Mouse (Mus musculus): ENCODE results near the gene Fyb. TPM values are rescaled to one million over a fixed set of nuclear protein-coding genes. Genes with fewer than 3 reads are reported as not detected.

Gene Fyb
- polyA plus RNA-seq, 1 experiment from 2014 or later = 3.9 TPM

- ATAC-seq (ENCODE audit: insufficient number of reproducible peaks, insufficient read depth, low FRiP score, low read depth) = no peak
- 56% methylated on average over 10 of the region's 10 CpGs for WGBS
- no peak overlapping the region for H3K27ac ChIP-seq (replicated peaks in 1 of 2; ENCODE audit: control insufficient read depth in 1 of 2, insufficient read depth in 1 of 2, low read depth in 2 of 2, low read length in 2 of 2)
- no peaks in the 10 kb centered on the region for H3K36me3 ChIP-seq (ENCODE audit: control insufficient read depth, insufficient read depth, low read length)
- no peak overlapping the region for H3K4me3 ChIP-seq (ENCODE audit: control insufficient read depth in 1 of 2, insufficient read depth in 1 of 2, low read depth in 1 of 2, low read length in 2 of 2)
- H3K27me3 ChIP-seq (ENCODE audit: control insufficient read depth, insufficient read depth, low read length) = no peaks in the 10 kb centered on the region
- H3K4me1 ChIP-seq (ENCODE audit: control insufficient read depth in 2 of 2, insufficient read depth in 2 of 2, low read length in 2 of 2) = no peaks in the 10 kb centered on the region
- H3K9me3 ChIP-seq (ENCODE audit: control insufficient read depth, low read length) = no peaks in the 10 kb centered on the region
- no peak overlapping the region for H3K9ac ChIP-seq (ENCODE audit: low read length)
- no peak overlapping the region for H3K4me2 ChIP-seq (ENCODE audit: low read length)
Measured at GRCm38 (mm10) chr15:6520505-6521155, 2.0 kb upstream of the Fyb start.

- H3K36me3 ChIP-seq (ENCODE audit: control insufficient read depth, insufficient read depth, low read length) = no peaks in the 10 kb centered on the region
- no peak overlapping the region for H3K4me3 ChIP-seq (ENCODE audit: control insufficient read depth in 1 of 2, insufficient read depth in 1 of 2, low read depth in 1 of 2, low read length in 2 of 2)
- no peak overlapping the region for H3K4me2 ChIP-seq (ENCODE audit: low read length)
- no peaks in the 10 kb centered on the region for H3K27me3 ChIP-seq (ENCODE audit: control insufficient read depth, insufficient read depth, low read length)
- no peak for ATAC-seq (ENCODE audit: insufficient number of reproducible peaks, insufficient read depth, low FRiP score, low read depth)
- H3K9ac ChIP-seq (ENCODE audit: low read length) = no peak overlapping the region
- H3K27ac ChIP-seq (replicated peaks in 1 of 2; ENCODE audit: control insufficient read depth in 1 of 2, insufficient read depth in 1 of 2, low read depth in 2 of 2, low read length in 2 of 2) = no peak overlapping the region
- WGBS = 92% methylated on average over 2 of the region's 2 CpGs
- H3K4me1 ChIP-seq (ENCODE audit: control insufficient read depth in 2 of 2, insufficient read depth in 2 of 2, low read length in 2 of 2) = no peaks in the 10 kb centered on the region
- no peaks in the 10 kb centered on the region for H3K9me3 ChIP-seq (ENCODE audit: control insufficient read depth, low read length)
Measured at GRCm38 (mm10) chr15:6524801-6525200, 2.1 kb downstream of the Fyb start.

GRCm38 (mm10) chr15:6525386-6525785, 2.7 kb downstream of the Fyb start:
- Histone ChIP-seq H3K9ac (ENCODE audit: low read length) (no peak overlapping the region), H3K4me2 (ENCODE audit: low read length) (no peak overlapping the region), H3K4me3 (ENCODE audit: control insufficient read depth in 1 of 2, insufficient read depth in 1 of 2, low read depth in 1 of 2, low read length in 2 of 2) (no peak overlapping the region), H3K27ac (replicated peaks in 1 of 2; ENCODE audit: control insufficient read depth in 1 of 2, insufficient read depth in 1 of 2, low read depth in 2 of 2, low read length in 2 of 2) (no peak overlapping the region), H3K4me1 (ENCODE audit: control insufficient read depth in 2 of 2, insufficient read depth in 2 of 2, low read length in 2 of 2) (no peaks in the 10 kb centered on the region), H3K9me3 (ENCODE audit: control insufficient read depth, low read length) (no peaks in the 10 kb centered on the region), H3K36me3 (ENCODE audit: control insufficient read depth, insufficient read depth, low read length) (no peaks in the 10 kb centered on the region), H3K27me3 (ENCODE audit: control insufficient read depth, insufficient read depth, low read length) (no peaks in the 10 kb centered on the region)
- WGBS = 79% methylated on average over 3 of the region's 3 CpGs
- ATAC-seq (ENCODE audit: insufficient number of reproducible peaks, insufficient read depth, low FRiP score, low read depth) = no peak

GRCm38 (mm10) chr15:6533858-6534343, 11.2 kb downstream of the Fyb start:
- Histone ChIP-seq H3K4me2 (ENCODE audit: low read length) (no peak overlapping the region), H3K27me3 (ENCODE audit: control insufficient read depth, insufficient read depth, low read length) (no peaks in the 10 kb centered on the region), H3K36me3 (ENCODE audit: control insufficient read depth, insufficient read depth, low read length) (no peaks in the 10 kb centered on the region), H3K9ac (ENCODE audit: low read length) (no peak overlapping the region), H3K9me3 (ENCODE audit: control insufficient read depth, low read length) (no peaks in the 10 kb centered on the region), H3K4me3 (ENCODE audit: control insufficient read depth in 1 of 2, insufficient read depth in 1 of 2, low read depth in 1 of 2, low read length in 2 of 2) (no peak overlapping the region), H3K27ac (replicated peaks in 1 of 2; ENCODE audit: control insufficient read depth in 1 of 2, insufficient read depth in 1 of 2, low read depth in 2 of 2, low read length in 2 of 2) (no peak overlapping the region), H3K4me1 (ENCODE audit: control insufficient read depth in 2 of 2, insufficient read depth in 2 of 2, low read length in 2 of 2) (no peaks in the 10 kb centered on the region)
- ATAC-seq (ENCODE audit: insufficient number of reproducible peaks, insufficient read depth, low FRiP score, low read depth) = no peak
- 86% methylated on average over 3 of the region's 3 CpGs for WGBS

GRCm38 (mm10) chr15:6534592-6534991, 11.9 kb downstream of the Fyb start:
- Histone ChIP-seq H3K4me1 (ENCODE audit: control insufficient read depth in 2 of 2, insufficient read depth in 2 of 2, low read length in 2 of 2) (no peaks in the 10 kb centered on the region), H3K27ac (replicated peaks in 1 of 2; ENCODE audit: control insufficient read depth in 1 of 2, insufficient read depth in 1 of 2, low read depth in 2 of 2, low read length in 2 of 2) (no peak overlapping the region), H3K4me2 (ENCODE audit: low read length) (no peak overlapping the region), H3K4me3 (ENCODE audit: control insufficient read depth in 1 of 2, insufficient read depth in 1 of 2, low read depth in 1 of 2, low read length in 2 of 2) (no peak overlapping the region), H3K36me3 (ENCODE audit: control insufficient read depth, insufficient read depth, low read length) (no peaks in the 10 kb centered on the region), H3K9ac (ENCODE audit: low read length) (no peak overlapping the region), H3K9me3 (ENCODE audit: control insufficient read depth, low read length) (no peaks in the 10 kb centered on the region), H3K27me3 (ENCODE audit: control insufficient read depth, insufficient read depth, low read length) (no peaks in the 10 kb centered on the region)
- WGBS = 68% methylated on average over 8 of the region's 8 CpGs
- no peak for ATAC-seq (ENCODE audit: insufficient number of reproducible peaks, insufficient read depth, low FRiP score, low read depth)

- 49% methylated on average over 7 of the region's 7 CpGs for WGBS
- H3K9me3 ChIP-seq (ENCODE audit: control insufficient read depth, low read length) = no peaks in the 10 kb centered on the region
- no peak for ATAC-seq (ENCODE audit: insufficient number of reproducible peaks, insufficient read depth, low FRiP score, low read depth)
- H3K27ac ChIP-seq (replicated peaks in 1 of 2; ENCODE audit: control insufficient read depth in 1 of 2, insufficient read depth in 1 of 2, low read depth in 2 of 2, low read length in 2 of 2) = no peak overlapping the region
- H3K9ac ChIP-seq (ENCODE audit: low read length) = no peak overlapping the region
- H3K4me1 ChIP-seq (ENCODE audit: control insufficient read depth in 2 of 2, insufficient read depth in 2 of 2, low read length in 2 of 2) = peaks cover 0 to 2% of the 10 kb centered on the region in 2 experiments; a peak in 1 of 4 replicates
- no peak overlapping the region for H3K4me2 ChIP-seq (ENCODE audit: low read length)
- H3K36me3 ChIP-seq (ENCODE audit: control insufficient read depth, insufficient read depth, low read length) = no peaks in the 10 kb centered on the region
- no peaks in the 10 kb centered on the region for H3K27me3 ChIP-seq (ENCODE audit: control insufficient read depth, insufficient read depth, low read length)
- H3K4me3 ChIP-seq (ENCODE audit: control insufficient read depth in 1 of 2, insufficient read depth in 1 of 2, low read depth in 1 of 2, low read length in 2 of 2) = no peak overlapping the region
Measured at GRCm38 (mm10) chr15:6539639-6540338, 17.1 kb downstream of the Fyb start.

GRCm38 (mm10) chr15:6548911-6549310, 26.3 kb downstream of the Fyb start:
- no peaks in the 10 kb centered on the region for H3K4me1 ChIP-seq (ENCODE audit: control insufficient read depth in 2 of 2, insufficient read depth in 2 of 2, low read length in 2 of 2)
- no peak overlapping the region for H3K4me3 ChIP-seq (ENCODE audit: control insufficient read depth in 1 of 2, insufficient read depth in 1 of 2, low read depth in 1 of 2, low read length in 2 of 2)
- no peaks in the 10 kb centered on the region for H3K9me3 ChIP-seq (ENCODE audit: control insufficient read depth, low read length)
- 91% methylated on average over 4 of the region's 4 CpGs for WGBS
- H3K36me3 ChIP-seq (ENCODE audit: control insufficient read depth, insufficient read depth, low read length) = no peaks in the 10 kb centered on the region
- H3K9ac ChIP-seq (ENCODE audit: low read length) = no peak overlapping the region
- no peak overlapping the region for H3K4me2 ChIP-seq (ENCODE audit: low read length)
- H3K27me3 ChIP-seq (ENCODE audit: control insufficient read depth, insufficient read depth, low read length) = no peaks in the 10 kb centered on the region
- ATAC-seq (ENCODE audit: insufficient number of reproducible peaks, insufficient read depth, low FRiP score, low read depth) = no peak
- no peak overlapping the region for H3K27ac ChIP-seq (replicated peaks in 1 of 2; ENCODE audit: control insufficient read depth in 1 of 2, insufficient read depth in 1 of 2, low read depth in 2 of 2, low read length in 2 of 2)

Data from heart, embryonic 14.5 days (tissue).